Mouse (Mus musculus): ENCODE data around the gene Arhgap10.

Arhgap10 gene

DNA sequence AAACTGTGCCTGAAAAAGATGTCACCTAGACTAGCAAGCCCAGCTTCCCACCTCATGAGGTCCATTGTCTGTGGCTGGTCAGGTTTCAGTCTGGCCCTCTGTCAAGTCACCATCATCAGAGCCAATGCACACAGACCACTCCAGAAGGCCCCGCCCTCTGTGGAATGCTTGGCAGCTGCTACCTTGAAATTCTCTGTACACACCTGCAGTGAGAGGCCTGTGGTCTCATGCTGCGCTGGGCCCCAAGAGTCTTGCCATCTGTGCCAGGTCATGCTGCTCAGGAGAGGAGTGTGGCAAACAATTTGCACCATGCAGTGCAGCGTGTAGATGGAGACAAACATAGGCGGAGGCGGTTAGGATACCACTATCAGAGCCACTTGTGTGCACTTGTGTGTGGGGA is 290.0 kb downstream of the Arhgap10 start:
- DNase-seq (ENCODE audit: low spot score in 2 of 2): no peak

- DNase-seq (ENCODE audit: low spot score in 2 of 2): no peak
Measured at GRCm38 (mm10) chr8:77223123-77223522, 294.6 kb downstream of the Arhgap10 start.

- no peak for DNase-seq (ENCODE audit: low spot score in 2 of 2)
Measured at GRCm38 (mm10) chr8:77215191-77215590, 302.6 kb downstream of the Arhgap10 start.

DNA sequence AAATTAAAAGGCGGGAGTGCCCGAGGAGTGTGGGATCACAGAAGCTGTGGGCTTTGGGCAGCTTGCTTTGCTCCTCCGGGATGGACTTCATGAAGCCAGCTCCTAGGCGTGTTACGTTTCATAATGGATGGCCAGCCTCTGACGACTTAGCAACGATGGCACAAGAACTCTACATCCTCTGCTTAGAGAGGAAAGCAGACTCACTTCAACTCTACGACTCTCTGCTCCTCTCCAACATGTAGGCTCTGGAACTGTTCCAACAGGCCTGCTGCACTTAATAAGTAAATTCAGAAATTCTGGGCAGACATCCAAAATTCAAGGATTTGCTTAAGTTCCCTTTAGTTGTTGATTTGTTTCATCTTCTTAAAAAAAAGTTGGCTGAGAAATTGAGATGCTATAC is 303.1 kb downstream of the Arhgap10 start:
- no peak for DNase-seq (ENCODE audit: low spot score in 2 of 2)

GRCm38 (mm10) chr8:77213893-77214464 is 303.8 kb downstream of the Arhgap10 start:
- DNase-seq (ENCODE audit: low spot score in 2 of 2): no peak

- no peak for DNase-seq (ENCODE audit: low spot score in 2 of 2)
Measured at GRCm38 (mm10) chr8:77209297-77209696, 308.5 kb downstream of the Arhgap10 start.
